Mouse (Mus musculus): ENCODE measurements around the gene Ctdnep1.

The Ctdnep1 gene

DNA sequence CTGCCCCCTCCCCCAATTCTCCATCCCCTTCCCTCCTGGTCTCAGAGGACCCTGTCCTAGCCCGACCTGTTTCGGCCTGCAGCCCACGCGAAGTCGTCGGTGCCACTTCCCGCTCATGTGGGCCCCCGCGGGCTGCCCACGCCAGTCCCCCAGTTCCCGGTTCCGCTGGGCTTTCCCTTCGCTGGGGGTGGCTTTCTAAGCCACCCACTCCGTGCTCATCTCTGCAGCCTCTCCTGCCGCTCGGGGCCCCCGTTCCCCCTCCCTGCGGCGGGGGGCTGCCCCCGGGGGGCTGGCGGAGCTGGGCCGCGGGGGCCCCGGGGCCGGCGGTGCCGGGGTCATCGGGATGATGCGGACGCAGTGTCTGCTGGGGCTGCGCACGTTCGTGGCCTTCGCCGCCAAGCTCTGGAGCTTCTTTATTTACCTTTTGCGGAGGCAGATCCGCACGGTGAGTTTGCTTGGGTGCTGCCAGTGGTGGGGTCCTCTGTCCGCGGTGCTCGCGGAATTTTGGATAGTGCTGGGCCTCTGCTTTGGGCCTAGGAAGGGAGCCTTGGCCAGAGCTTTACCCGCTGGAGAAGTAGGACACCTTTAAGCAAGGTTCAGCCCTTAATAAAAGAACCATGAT, at the start of gene Ctdnep1:
TSS of gene Ctdnep1 (plus strand) at position 16 of the 622 bp plus-strand sequence.
- DNase-seq (ENCODE audit: low spot score in 2 of 2): no peak

DNA sequence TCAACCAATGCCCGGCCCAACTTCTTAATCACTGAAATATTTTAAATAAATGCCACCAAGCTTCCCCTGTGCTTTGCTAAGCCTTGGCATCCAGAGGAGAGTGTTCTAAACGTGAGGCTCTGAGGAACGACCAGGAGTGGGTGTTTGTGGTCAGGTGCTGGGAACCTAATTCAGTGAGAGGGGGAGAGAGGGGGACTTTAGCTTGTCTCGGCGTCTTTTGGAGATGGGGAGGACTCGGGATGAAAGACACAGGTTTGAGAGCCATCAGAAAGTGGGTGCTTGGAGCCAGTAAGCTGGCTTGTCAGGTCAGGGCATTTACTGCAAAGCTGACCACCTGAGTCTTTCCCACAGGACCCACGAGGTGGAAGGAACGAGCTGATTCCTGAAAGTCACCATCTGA, 49.2 kb upstream of the Ctdnep1 start:
- no peak for DNase-seq (ENCODE audit: low spot score in 2 of 2)

DNA sequence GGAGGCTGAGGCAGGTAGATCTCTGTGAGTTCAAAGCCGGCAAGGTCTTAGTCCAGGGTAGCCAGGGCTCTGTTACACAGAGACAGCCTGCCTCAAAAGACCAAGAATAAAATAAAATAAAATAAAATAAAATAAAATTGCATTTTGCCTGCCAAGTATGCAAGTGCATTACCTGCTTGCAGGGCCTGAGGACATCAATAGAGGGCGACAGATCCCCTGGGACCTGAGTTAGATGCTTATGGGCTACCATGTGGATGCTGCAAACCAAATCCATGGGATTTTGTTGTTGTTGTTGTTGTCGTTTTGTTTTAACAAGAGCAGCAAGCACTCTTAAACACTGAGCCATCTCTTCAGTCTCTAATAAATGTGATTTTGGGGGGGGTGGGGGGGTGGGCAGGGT, 48.7 kb upstream of the Ctdnep1 start:
- DNase-seq (ENCODE audit: low spot score in 2 of 2): no peak

DNA sequence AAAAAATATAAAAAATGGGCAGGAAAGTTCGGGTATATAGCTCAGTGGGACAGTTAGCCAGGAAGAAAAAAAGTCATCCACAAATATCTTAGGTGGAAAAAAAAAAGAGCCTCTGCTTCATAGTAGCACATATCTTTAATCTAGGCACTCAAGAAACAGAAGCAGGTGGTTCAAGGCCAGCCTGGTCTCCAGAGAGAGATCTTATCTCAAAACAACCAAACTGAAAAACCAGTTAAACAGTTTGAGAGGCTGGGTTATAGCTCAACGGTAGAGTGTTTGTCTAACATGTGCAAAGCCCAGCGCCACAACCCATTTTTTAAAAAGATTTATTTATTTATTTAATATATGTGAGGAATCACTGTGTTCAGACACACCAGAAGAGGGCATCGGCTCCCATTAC, 47.9 kb upstream of the Ctdnep1 start:
- no peak for DNase-seq (ENCODE audit: low spot score in 2 of 2)

DNA sequence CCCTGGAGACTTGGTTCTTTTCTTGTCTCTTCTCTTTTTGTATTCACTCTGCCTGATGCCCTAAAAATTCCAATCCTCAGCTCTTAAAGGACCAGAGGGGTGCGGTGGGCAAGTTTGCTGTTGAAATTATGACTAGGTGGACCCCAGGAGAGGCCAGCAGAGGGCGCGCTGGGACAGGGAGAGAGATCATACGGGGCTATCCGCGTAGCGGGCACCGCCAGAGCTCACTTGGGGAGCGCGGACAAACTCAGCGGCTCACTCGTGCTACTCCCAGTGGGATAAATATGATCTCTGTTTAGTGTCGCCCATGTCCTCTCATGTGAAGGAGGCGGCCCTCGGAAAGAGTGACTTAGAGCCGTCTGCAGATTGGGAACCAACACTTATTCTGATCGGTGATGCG, 46.8 kb upstream of the Ctdnep1 start:
- peak; percentile 84 to 97 for DNase-seq (ENCODE audit: low spot score in 2 of 2)

DNA sequence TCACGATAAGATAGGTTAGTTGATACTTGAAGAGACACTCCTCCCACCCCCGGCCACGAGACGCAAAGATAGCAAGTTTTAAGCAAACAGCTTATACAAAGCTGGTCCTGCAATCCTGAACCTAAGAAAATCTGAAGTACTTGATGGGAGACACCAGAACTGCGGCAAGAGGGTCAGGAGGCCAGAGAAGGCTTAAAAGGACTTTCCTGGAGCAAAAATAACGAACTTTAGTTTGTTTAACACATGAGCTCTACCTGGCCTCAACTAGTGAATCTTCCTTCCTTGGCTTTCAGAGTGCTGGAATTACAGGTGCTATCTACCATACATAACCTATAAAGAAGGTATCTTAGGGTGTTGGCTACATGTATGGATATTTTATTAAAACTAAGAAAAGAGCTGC, 46.3 kb upstream of the Ctdnep1 start:
- no peak for DNase-seq (ENCODE audit: low spot score in 2 of 2)

DNA sequence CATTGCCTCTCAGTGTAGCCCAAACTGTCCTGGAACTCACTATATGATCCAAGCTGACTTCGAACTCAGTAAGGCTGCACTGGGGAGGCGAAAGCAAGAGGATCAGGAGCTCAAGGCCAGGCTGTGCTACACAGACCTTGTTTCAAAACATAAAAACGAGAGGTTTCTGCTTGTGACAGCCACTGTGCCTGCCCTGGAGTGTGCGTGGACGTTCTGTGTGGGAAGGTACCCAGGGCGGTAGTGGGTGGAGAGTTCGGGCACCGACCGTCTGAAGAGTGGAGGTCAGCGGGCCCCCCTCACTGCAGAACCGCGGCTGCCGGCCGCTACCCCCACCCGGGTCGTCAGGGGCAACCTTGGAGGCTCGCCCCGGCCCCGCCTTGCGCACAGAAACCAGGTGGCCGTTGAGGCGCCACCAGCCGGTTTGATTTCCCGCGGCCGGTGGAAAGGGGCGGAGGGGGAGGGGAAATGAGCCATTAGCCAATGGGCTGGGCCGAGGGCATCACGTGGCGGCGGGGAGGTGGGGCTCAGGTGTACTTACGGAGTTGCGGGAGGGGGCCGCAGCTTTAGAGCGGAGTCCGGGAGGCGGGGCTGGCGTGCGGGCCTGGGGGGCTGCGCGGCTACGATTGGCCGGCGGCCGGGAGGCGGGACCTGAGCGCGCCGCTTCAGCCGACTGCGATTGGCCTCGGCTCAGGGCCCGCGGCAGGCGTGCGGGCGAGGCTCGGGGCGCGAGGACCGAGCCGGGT, 45.6 kb upstream of the Ctdnep1 start, which contains the start of gene Ybx2:
TSS of gene Ybx2 (plus strand) at position 660 of the 743 bp plus-strand sequence.
- DNase-seq (ENCODE audit: low spot score in 2 of 2): peak; percentile 75 to 86

DNA sequence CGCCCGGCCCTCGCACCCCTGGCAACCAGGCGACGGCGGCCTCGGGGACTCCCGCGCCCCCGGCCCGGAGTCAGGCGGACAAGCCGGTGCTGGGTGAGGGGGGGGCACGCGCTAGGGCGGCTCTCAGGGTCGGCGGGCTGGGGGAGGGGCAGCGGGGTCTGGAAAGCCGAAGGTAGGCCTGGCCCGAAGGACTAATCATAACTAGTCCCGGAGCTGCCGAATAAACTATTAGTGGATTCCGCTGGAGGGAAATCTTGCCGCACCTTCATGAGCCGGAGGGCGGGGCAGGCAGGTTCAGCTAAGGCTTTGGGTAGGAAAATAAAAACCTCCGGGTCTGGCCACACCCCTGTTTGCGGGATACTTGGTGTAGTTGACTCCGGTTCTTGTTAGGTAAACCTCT, 44.8 kb upstream of the Ctdnep1 start:
- no peak for DNase-seq (ENCODE audit: low spot score in 2 of 2)

DNA sequence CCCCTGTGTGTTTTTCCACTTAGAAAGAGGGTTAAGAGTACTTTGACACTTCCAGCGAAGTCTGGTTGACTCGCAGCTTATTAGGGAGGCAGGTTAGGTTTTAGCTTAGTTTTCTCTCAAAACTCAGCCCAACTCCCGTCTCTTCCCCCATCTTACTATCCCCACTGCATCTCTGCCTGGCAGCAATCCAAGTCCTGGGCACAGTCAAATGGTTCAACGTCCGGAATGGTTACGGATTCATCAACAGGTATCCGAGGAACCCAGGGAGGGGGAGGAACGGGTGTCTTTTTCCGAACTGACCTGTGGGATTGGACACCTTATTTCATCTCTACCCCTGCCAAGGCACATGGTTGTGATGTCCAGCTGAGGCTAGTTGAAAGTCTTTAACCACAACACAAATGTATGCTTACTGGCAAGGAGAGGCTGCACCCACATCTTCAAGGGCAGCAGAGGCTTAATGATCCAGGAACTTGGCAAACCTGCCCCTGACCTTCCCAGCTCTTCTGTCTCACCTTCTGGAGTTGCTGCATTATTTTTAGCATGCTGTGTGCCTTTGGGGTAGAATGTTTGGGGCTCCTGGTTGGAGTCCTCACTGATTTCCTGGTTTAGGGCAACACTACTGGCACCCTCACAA, 44.1 kb upstream of the Ctdnep1 start:
- no peak for DNase-seq (ENCODE audit: low spot score in 2 of 2)

DNA sequence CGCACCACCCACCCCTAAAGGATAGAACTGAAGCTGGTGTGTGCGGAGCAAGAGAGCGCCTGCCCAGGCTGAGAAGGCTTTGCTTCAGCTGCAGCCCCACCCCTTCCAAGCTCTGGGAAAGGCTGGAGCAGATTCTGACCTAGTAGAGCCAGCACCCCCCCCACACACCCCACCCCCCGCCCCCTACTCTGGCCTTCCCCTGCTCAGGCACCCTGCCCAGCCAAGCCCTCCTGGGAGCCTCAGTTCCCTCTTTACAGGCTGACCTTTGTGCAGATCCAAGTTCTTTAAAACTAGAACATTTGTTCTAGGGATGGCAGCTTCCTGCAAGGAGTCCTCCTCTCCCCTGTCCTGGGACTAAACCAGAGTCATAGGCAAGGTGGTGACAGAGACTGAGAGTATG, 43.6 kb upstream of the Ctdnep1 start:
- DNase-seq (ENCODE audit: low spot score in 2 of 2): peak; percentile 47 to 63

DNA sequence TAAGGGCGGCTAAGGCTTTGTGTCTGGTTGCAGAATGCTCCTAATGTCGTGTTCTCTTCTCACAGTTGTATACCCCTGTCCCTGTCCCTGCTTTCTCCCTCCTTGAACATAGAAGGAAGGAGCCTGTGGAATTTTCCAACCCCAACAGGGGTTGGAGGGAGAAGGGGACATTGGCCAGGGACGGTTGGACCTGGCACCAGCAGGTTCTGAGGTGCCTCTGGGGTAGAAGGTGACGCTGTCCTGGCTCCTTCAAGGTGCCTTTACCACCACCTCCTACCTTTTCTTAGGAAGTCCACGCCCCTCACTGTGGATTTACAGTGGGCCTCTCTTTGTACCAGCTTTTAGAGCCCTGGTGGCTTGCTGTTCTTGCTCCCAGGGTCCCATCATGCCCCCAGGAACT, 43.1 kb upstream of the Ctdnep1 start:
- no peak for DNase-seq (ENCODE audit: low spot score in 2 of 2)

DNA sequence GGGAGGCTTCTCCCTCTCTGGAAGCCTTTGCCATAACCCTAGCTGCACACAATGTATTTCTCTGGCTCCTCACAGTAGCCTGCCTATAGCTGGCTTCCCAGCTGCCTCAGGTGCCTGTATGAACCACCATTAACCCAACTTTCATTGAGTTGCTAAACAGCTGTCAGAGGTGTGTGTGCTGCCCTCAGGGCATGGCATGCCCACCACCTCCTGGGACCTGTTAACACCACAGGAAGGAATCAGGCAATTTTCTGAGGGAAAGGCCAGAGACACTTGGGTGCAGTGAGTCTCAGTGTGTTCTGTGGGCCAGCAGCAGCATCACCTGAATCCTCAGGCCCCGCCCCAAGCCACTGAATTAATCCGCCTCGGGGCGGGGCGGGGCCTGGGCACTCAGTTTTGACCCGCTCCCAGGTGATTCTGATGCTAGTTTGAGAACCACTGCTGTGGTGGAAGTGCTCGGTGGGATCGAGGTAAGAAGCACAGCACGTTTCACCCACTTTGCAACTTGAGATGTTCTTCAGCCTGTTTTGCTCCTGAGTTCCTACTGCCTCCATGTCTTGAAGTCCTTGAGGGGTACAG, 42.5 kb upstream of the Ctdnep1 start:
- DNase-seq (ENCODE audit: low spot score in 2 of 2): no peak

DNA sequence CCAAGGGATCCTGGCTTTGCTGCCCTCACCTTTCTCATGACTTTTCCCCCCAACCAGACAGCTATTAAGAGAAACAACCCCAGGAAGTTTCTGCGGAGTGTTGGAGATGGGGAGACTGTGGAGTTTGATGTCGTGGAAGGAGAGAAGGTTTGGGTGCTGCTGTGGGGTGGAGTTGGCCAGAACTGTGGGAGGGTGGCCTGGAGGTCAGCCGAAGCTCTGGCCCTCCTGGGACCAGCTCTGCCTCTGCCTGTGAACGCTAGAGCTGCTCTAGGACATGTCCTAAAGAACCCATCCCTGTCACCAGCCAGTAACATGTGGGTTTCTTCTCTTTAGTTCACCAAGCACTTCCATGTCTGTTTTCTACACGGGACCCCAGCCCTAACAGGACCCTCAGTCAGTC, 41.8 kb upstream of the Ctdnep1 start:
- DNase-seq (ENCODE audit: low spot score in 2 of 2): no peak

DNA sequence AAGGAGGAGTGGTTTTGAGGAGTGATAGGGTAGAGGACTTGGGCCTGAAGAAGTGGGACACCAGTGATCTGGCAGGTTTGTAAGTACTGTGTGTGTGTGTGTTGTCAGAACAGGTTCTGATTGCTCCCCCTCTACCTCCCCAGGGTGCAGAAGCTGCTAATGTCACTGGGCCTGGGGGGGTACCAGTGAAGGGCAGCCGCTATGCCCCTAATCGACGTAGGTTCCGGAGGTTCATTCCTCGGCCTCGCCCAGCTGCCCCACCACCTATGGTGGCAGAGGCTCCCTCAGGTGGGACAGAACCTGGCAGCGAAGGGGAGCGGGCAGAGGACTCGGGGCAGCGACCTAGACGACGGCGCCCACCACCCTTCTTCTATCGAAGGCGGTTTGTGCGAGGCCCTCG, 41.2 kb upstream of the Ctdnep1 start:
- no peak for DNase-seq (ENCODE audit: low spot score in 2 of 2)

DNA sequence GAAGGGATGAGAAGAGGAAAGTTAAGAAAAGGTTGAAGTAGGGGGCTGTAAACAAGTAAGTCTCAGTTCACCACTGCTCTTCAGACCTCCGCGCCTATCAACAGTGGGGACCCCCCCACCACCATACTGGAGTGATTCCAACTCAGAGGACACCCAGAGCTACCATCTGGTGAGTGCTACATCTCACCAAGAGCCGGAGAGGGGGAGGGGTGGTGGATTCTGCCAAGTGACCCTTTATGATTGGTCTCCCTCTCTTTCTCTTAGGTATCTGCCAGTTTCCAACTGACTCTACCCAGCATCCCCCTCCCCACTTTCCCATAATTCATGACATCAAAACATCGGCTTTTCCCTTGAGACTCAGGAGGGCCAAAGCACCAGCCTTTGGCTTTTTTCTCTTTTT, 40.0 kb upstream of the Ctdnep1 start:
- no peak for DNase-seq (ENCODE audit: low spot score in 2 of 2)

DNA sequence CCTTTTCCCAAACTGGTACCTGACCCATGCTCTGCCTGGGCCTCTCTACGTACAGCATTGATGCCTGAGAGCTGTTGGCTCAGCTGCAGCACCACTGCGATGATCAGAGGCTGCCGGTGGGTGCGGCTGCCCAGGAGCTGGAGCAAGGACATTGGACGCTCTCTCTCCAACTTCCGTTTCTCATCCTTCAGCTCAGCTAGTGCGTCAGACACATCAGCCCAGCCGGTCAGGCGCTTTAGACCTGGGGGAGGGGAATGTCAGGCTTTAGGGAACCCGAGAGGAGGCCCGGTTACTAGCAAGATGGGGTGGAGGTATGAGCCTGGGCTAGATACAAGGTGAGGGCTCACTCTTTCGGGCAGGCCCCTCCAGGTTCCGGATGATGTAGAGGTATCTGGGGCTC, 35.7 kb upstream of the Ctdnep1 start:
- DNase-seq (ENCODE audit: low spot score in 2 of 2): no peak

DNA sequence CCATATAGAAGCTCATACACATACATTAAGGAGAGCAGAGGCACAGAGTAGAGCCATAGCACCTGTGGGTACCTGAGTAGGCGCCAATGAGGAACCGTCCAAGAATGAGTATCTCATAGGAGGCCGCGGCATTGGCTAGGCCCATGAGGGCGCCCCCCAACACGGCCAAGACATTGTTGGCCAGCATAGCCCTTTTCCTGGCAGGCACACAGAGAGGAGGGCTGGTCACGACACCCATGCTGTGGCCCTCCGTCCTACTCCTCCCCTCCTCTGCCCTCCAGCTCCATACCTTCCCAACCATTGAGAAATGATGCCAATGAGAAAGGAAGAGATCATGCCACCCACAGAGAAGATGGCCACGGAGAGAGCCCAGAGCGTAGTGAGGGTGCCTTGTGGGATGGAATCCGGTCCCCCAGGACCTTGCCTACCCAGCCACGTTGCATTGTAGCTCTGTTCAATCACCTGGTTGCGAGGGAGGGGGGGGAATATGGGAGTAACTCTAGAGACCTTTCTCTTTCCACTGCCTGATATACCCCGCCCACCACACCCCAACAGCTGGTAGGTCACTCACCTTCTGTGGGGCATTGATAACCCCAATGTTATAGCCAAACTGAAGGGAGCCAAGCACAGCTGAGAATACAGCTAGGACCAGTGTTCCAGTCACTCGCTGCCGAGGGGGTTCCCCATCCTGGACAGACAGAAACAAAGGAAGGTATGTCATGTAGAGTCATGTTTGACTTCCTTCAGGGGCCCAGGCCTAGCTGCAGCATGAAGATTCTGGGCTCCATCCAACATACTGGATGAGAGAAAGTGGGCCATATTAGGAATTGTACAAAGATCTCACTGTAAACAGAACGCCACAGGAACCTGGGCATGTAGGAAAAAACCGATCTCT, 34.7 kb upstream of the Ctdnep1 start:
- no peak for DNase-seq (ENCODE audit: low spot score in 2 of 2)

DNA sequence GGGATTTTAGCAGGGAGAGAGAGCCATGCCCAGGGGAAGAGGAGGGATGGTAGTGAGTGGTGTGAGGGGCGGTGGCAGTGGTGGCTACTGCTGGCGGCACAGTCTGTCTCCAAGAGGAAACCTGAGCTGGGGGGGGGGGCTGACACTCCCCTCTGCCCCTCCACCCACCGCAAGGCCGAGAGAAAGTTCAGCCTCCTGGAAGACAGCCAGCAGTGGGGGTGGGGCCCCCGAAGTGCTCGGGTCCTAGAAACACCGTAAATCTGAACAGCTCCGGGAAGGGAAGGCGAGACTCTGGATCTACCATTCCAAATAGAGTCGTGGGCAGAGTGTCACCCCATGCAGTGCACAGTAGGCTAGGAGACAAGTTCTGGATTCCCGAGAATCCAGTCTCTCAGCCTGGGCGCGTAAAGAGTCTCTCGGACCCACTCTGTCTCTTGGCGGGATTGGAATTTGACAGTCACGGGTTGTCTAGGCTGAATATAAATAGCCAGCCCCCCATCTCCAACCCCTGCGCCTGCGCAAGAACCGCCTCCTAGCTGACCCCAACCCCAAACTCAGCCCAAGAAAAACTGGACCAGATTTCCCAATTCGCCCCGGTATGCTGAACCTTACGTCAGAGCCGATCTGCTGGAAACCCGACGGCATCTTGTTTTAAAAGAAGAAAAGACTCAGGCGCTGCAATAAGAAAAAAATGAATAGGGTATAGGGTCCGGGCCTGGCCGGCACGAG, 33.5 kb upstream of the Ctdnep1 start:
- peak in 1 of 2 experiments; percentile 55 for DNase-seq (ENCODE audit: low spot score in 2 of 2)

DNA sequence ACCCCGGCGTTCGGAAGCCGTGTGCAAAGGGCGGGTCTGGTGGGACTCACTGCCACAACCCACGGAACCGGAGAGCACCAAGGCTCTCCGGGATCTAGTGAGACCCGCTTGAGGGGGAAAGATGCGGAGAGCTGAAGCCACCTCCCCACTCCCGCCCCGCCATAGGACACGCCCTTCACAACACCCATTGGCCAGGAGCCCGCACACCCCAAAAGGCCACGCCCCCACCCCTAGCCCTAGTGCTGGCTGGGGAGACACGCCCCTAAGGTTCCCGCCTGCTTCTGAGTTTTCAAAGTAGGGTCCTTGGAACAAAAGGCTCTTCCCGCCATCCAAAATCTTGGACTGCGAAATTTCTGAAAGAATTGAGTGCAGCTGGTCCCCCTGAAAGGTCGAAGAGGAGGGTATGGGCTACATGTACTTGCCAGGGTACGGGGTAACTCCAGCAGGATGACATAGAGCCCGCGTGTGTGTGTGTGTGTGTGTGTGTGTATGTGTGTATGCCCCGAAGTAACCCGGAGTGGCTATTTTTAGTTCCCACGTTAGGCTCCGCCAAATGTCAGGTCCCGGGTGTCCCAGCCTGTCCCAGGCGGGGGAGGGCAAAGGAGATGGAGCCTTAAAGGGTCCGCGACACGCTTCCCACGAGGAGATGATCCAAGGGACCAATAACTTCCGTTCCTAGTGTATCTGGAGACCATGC, 32.7 kb upstream of the Ctdnep1 start, which contains the start of gene Slc2a4:
TSS of gene Slc2a4 (minus strand) at position 123 of the 697 bp plus-strand sequence.
- peak; percentile 93 to 96 for DNase-seq (ENCODE audit: low spot score in 2 of 2)

DNA sequence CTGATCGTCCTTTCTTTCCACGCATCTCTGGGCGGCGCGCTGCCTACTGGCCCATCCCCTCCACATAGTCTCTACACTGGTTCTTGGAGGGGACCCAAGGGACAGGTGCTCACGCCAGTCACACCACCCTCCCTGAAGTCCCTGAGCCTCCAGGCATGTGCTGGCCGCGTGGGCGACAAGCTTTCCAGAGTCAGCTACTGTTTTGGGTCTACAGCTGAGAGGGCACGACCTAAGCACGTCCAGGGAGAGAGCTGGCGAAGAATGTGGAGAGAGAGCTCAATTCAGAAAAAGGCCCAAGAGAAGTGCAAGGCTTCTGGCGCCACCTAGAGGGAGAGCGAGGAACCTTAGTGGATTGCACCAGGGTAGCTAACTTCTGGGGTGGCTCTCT, 32.2 kb upstream of the Ctdnep1 start:
- peak; percentile 79 to 86 for DNase-seq (ENCODE audit: low spot score in 2 of 2)

All from urinary bladder, postnatal 4 days (tissue).